In the genomic region with DNA sequence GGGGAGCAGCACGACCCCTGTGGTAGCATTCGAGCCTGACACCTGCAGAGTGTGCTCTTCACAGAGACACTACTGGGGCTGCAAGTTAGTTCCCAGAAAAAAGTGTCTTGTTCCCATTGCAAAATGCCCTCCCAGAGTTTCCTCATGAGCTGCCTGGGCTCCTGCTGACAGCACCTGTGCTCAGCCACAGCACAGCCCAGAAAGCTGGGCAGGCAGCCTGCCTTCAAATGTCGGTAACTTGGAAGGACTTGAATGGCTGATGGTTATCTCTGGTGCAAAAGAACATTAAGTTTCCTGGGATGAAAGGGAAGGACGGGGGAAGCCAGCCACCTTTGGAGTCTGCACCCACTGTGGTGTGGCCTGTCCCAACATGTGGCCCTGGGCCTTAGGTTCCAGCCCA, we compare ENCODE assay signal across 19 mouse cellular contexts.
"Had no signal": no experiment of that assay in that cellular context is flagged by ENCODE, and none has a peak within 500 bp of the region (broad histone marks: within the 10 kb centered on the region; RNA-seq: fewer than 3 reads in every experiment).

No protein-coding gene starts in this region.

- H3K9me3 ChIP-seq: liver, embryonic 15.5 days; lung, embryonic 15.5 days; neural tube, embryonic 13.5 days; neural tube, embryonic 15.5 days had no signal

- H3K4me3 ChIP-seq: liver, embryonic 13.5 days; liver, embryonic 15.5 days; lung, embryonic 15.5 days; midbrain, embryonic 10.5 days; midbrain, embryonic 12.5 days; myocyte; neural tube, embryonic 13.5 days; neural tube, embryonic 15.5 days had no signal

- H3K27ac ChIP-seq: liver, embryonic 13.5 days; liver, embryonic 15.5 days; lung, embryonic 15.5 days; midbrain, embryonic 10.5 days; midbrain, embryonic 12.5 days; neural tube, embryonic 13.5 days; neural tube, embryonic 15.5 days had no signal

- H3K9ac ChIP-seq: liver, embryonic 13.5 days; liver, embryonic 15.5 days; liver, postnatal 0 days; lung, embryonic 15.5 days; midbrain, embryonic 12.5 days; neural tube, embryonic 13.5 days; neural tube, embryonic 15.5 days had no signal

- DNase-seq: liver, embryonic 13.5 days; liver, postnatal 0 days; lung, adult 2 months; lung, postnatal 10 days; lung, postnatal 4 days; midbrain, embryonic 14.5 days; retina, postnatal 1 day; right cerebral cortex, adult 18-20 months; right cerebral cortex, postnatal 25 days; right cerebral cortex, postnatal 4 days; spleen, adult 18-20 months had no signal

- ATAC-seq: liver, postnatal 0 days; midbrain, embryonic 16.5 days had no signal

- H3K27me3 ChIP-seq: liver, embryonic 13.5 days; liver, embryonic 15.5 days; lung, embryonic 15.5 days; neural tube, embryonic 13.5 days had no signal

- H3K4me2 ChIP-seq: liver, embryonic 13.5 days; liver, embryonic 15.5 days; lung, embryonic 15.5 days; midbrain, embryonic 12.5 days; neural tube, embryonic 13.5 days; neural tube, embryonic 15.5 days had no signal

- H3K4me1 ChIP-seq: liver, embryonic 13.5 days; liver, embryonic 15.5 days; neural tube, embryonic 13.5 days had no signal

- H3K36me3 ChIP-seq: liver, embryonic 13.5 days; liver, embryonic 15.5 days; lung, embryonic 15.5 days; midbrain, embryonic 10.5 days; midbrain, embryonic 12.5 days; neural tube, embryonic 13.5 days; neural tube, embryonic 15.5 days had no signal
